9 mouse cellular contexts compared by ENCODE assay signal in the genomic region with DNA sequence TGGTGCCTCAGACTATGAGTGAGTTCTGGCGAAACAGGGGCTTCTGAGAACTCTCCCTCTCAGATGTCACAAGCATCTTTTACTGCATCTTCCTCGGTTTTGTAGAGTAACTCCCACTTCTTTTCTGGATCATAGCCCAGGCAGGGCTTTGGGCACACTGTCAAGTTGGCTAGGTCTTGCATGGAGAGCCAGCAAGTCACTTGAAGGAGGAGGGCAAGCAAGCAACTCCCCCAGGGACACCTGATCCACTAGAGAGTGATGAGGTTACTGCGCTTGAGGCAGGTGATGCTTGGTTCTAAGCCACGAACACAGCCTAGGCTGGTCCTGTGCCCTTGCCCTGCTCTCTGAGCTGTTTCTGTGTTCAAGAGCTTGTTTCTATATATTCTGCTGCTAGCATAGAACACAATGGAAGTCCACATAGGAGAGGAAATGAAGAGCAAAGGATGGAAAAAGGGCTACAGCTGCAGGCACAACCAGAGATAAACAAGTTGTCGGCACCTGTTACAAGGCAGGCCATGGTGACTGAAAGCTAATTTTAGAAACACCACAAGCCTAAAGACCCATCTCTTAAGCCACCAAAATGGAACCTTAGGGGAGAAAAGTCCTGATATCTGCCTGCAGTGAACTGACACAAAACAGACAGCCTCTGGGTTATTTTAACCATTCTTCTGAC. TPM values are rescaled to one million over a fixed set of nuclear protein-coding genes. Genes with fewer than 3 reads are reported as not detected.
DNase-seq lines count a peak whose midpoint lies in the region; ATAC-seq and TF ChIP-seq lines count a peak whose summit lies in the region.
"Had no signal": no experiment of that assay in that cellular context is flagged by ENCODE, and none has a peak within 500 bp of the region (broad histone marks: within the 10 kb centered on the region; RNA-seq: fewer than 3 reads in every experiment).

No protein-coding gene starts in this region.

- no peaks in the 10 kb centered on the region for H3K9me3 ChIP-seq in embryonic facial prominence, embryonic 13.5 days
- H3K9me3 ChIP-seq in embryonic facial prominence, embryonic 10.5 days, result no peaks in the 10 kb centered on the region
- H3K9me3 ChIP-seq: liver, embryonic 13.5 days had no signal

- DNase-seq in embryonic facial prominence, embryonic 10.5 days (ENCODE audit: low spot score), result no peak
- peak; percentile 63 for DNase-seq in adrenal gland, postnatal 25 days
- DNase-seq in frontal cortex, postnatal 10 days (ENCODE audit: low spot score in 2 of 2), result peak; percentile 51
- DNase-seq in heart, postnatal 36 days, result peak; percentile 62 to 66
- peak; percentile 50 to 77 for DNase-seq in left cerebral cortex, adult 2 months (ENCODE audit: extremely low spot score in 1 of 2, low spot score in 2 of 2)
- peak; percentile 82 to 86 for DNase-seq in right cerebral cortex, postnatal 10 days (ENCODE audit: low spot score in 2 of 2)
- DNase-seq in spleen, postnatal 36 days (ENCODE audit: low spot score in 2 of 2), result no peak
- DNase-seq: liver, embryonic 13.5 days had no signal

- H3K4me2 ChIP-seq in embryonic facial prominence, embryonic 13.5 days, result no peak overlapping the region
- H3K4me2 ChIP-seq: liver, embryonic 13.5 days had no signal

- intact Hi-C loops in heart, postnatal 36 days (cut with DNase I), result no loop called here
- intact Hi-C loops in left cerebral cortex, adult 2 months (cut with DNase I), result no loop called here

- no peaks in the 10 kb centered on the region for H3K27me3 ChIP-seq in embryonic facial prominence, embryonic 13.5 days
- H3K27me3 ChIP-seq in embryonic facial prominence, embryonic 10.5 days (replicated peaks; ENCODE audit: low read depth, poor library complexity, severe bottlenecking), result no peaks in the 10 kb centered on the region
- H3K27me3 ChIP-seq: liver, embryonic 13.5 days had no signal

- H3K4me3 ChIP-seq in embryonic facial prominence, embryonic 13.5 days, result no peak overlapping the region
- no peak overlapping the region for H3K4me3 ChIP-seq in embryonic facial prominence, embryonic 10.5 days
- no peak overlapping the region for H3K4me3 ChIP-seq in left cerebral cortex, adult 2 months
- H3K4me3 ChIP-seq: liver, embryonic 13.5 days had no signal

- no peak overlapping the region for H3K9ac ChIP-seq in embryonic facial prominence, embryonic 13.5 days
- H3K9ac ChIP-seq: liver, embryonic 13.5 days had no signal

- H3K4me1 ChIP-seq in embryonic facial prominence, embryonic 13.5 days, result peaks cover 31% of the 10 kb centered on the region
- 0 out of 2 replicates have a peak, but pooled peaks cover 7% of the 10 kb centered on the region for H3K4me1 ChIP-seq in embryonic facial prominence, embryonic 10.5 days

- 0 out of 2 replicates have a peak overlapping the region, but pooled peaks have one; percentile 39 for H3K27ac ChIP-seq in embryonic facial prominence, embryonic 13.5 days
- H3K27ac ChIP-seq in embryonic facial prominence, embryonic 10.5 days (replicated peaks), result no peak overlapping the region
- H3K27ac ChIP-seq in left cerebral cortex, adult 2 months, result peak overlapping the region; percentile 37
- H3K27ac ChIP-seq: liver, embryonic 13.5 days had no signal

- 78% methylated on average over 5 of the region's 5 CpGs for WGBS in embryonic facial prominence, embryonic 13.5 days
- 94% methylated on average over 5 of the region's 5 CpGs for WGBS in embryonic facial prominence, embryonic 10.5 days

- peaks cover 14% of the 10 kb centered on the region; the same call in 1 of the 2 replicates for H3K36me3 ChIP-seq in embryonic facial prominence, embryonic 13.5 days
- peaks cover 61% of the 10 kb centered on the region for H3K36me3 ChIP-seq in embryonic facial prominence, embryonic 10.5 days (replicated peaks)
- H3K36me3 ChIP-seq: liver, embryonic 13.5 days had no signal

- no peak for TF ChIP-seq CTCF in left cerebral cortex, adult 2 months (IDR thresholded peaks at IDR 0.05)

- no peak for ATAC-seq in embryonic facial prominence, embryonic 13.5 days (ENCODE audit: insufficient number of reproducible peaks, insufficient read depth, low FRiP score, low TSS enrichment, low read depth)

RNA-seq across cellular contexts. Expression of a gene that starts 8.4 kb away (rescaled TPM):
- polyA plus RNA-seq in embryonic facial prominence, embryonic 13.5 days (2015; fragmentation: Nextera tagmentation; extraction: Ambion mirVana), result 84.5 and 91.6 TPM in 2 replicates
- 112 and 116 TPM in 2 replicates for polyA plus RNA-seq in embryonic facial prominence, embryonic 10.5 days (2016; fragmentation: Nextera tagmentation; extraction: Ambion mirVana)
- total RNA-seq in adrenal gland, postnatal 25 days (2021), result 103 and 116 TPM in 2 replicates
- total RNA-seq in heart, postnatal 36 days (2021), result 10 to 100 TPM; 59.0 to 66.1 TPM
- 100 to 1,000 TPM; 189 to 204 TPM for total RNA-seq in left cerebral cortex, adult 2 months (2021)

RNA-seq across cellular contexts. Expression of a gene that starts 53.6 kb away (rescaled TPM):
- 0.44 and 0.89 TPM in 2 replicates for polyA plus RNA-seq in embryonic facial prominence, embryonic 13.5 days (2015; fragmentation: Nextera tagmentation; extraction: Ambion mirVana)
- 0.25 and 0.66 TPM in 2 replicates for polyA plus RNA-seq in embryonic facial prominence, embryonic 10.5 days (2016; fragmentation: Nextera tagmentation; extraction: Ambion mirVana)
- not detected in 2 replicates for total RNA-seq in adrenal gland, postnatal 25 days (2021)
- total RNA-seq in heart, postnatal 36 days (2021), result not detected
- not detected for total RNA-seq in left cerebral cortex, adult 2 months (2021)
- polyA plus RNA-seq: liver, embryonic 13.5 days had no signal

RNA-seq across cellular contexts. Expression of a gene that starts 55.5 kb away (rescaled TPM):
- 105 and 107 TPM in 2 replicates for polyA plus RNA-seq in embryonic facial prominence, embryonic 13.5 days (2015; fragmentation: Nextera tagmentation; extraction: Ambion mirVana)
- 84.6 and 91.9 TPM in 2 replicates for polyA plus RNA-seq in embryonic facial prominence, embryonic 10.5 days (2016; fragmentation: Nextera tagmentation; extraction: Ambion mirVana)
- total RNA-seq in adrenal gland, postnatal 25 days (2021), result 105 and 106 TPM in 2 replicates
- 10 to 100 TPM; 72.2 to 88.2 TPM for total RNA-seq in heart, postnatal 36 days (2021)
- total RNA-seq in left cerebral cortex, adult 2 months (2021), result 10 to 100 TPM; 76.1 to 79.1 TPM

Comparison
In these comparisons a context has a peak if more than half of its experiments do, and no peak if none do; other contexts are left out.
1. DNase-seq: peak in adrenal gland, postnatal 25 days (single experiment), frontal cortex, postnatal 10 days (2 of 2), heart, postnatal 36 days (2 of 2), left cerebral cortex, adult 2 months (2 of 2) and right cerebral cortex, postnatal 10 days (2 of 2); none in embryonic facial prominence, embryonic 10.5 days (single experiment) and spleen, postnatal 36 days (0 of 2).